Mouse (Mus musculus) megakaryocyte, embryonic 14.5 days (primary cell): Measurements from ENCODE around the gene Pdgfa.

Source experiments
- FLI1 ChIP-seq: IDR thresholded peaks from 2 replicates; pipeline ENCODE4 v1.6.1; 2012; ENCODE audit warnings: low read length, inconsistent platforms, mixed read lengths
- GATA1 ChIP-seq: IDR thresholded peaks from 3 replicates; pipeline ENCODE4 v1.6.1; 2012; ENCODE audit warnings: mixed read lengths, low read length, inconsistent platforms, borderline replicate concordance

GRCm38 (mm10) chr5:138995721-138996311 lies 1.4 kb downstream of the Pdgfa start:
- no peak for TF ChIP-seq GATA1
- TF ChIP-seq FLI1, result no peak
